In the genomic region with DNA sequence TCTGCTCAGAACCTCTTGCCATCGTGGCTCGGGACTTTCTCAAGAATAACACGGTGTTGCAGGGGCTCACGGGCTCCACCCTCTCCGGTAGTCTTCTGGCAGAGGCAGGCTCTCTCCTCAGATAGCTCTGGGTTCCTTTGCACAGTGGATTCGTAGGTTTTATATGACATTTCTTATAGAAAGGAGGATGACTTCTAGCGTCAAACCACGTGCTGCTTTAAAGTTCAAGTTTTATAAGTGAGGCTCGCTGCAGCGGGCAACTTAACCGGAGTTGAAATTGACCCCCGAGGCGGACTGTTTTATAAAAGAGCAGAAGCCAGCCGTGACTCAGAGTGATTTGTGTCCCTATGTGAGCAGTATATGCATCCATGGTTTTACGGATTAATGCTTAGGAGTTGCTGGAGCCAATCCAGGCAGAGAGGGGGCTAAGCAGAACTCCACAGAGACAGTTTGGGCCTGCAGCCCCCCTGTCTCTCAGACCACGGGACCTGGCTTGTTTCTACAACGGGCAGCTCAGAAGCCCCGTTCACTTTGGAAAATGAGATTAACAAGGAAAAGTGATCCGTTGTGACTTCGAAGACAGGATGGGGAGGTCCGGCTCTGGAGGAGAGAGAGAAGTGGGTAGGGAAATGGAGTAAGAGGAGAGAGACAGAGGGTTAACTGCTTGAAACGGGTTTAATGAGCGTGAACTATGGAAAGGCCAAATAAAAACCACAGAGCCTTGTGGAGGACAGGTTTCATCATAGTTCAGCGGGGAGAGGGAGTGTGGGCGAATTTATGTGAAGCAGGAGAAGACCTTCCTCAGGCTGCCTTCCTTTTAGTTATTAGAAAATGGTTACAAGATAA, we compare ENCODE assay signal across 9 mouse cellular contexts. TPM values are rescaled to one million over a fixed set of nuclear protein-coding genes. Genes with fewer than 3 reads are reported as not detected.
A peak's percentile ranks its signal among the peaks of the same experiment; 100 is the strongest.
DNase-seq lines count a peak whose midpoint lies in the region; ATAC-seq and TF ChIP-seq lines count a peak whose summit lies in the region.
"Had no signal": no experiment of that assay in that cellular context is flagged by ENCODE, and none has a peak within 500 bp of the region (broad histone marks: within the 10 kb centered on the region; RNA-seq: fewer than 3 reads in every experiment).

No protein-coding gene starts in this region.

- no peak for ATAC-seq in forebrain, embryonic 11.5 days (replicated peaks; ENCODE audit: low FRiP score)
- peak; percentile 44; the same call in 1 of the 2 replicates for ATAC-seq in kidney, embryonic 16.5 days (ENCODE audit: low FRiP score, low TSS enrichment)
- no peak for ATAC-seq in hindbrain, embryonic 15.5 days (ENCODE audit: low FRiP score, low read depth)

- WGBS in forebrain, embryonic 10.5 days = 68% methylated on average over 25 of the region's 25 CpGs
- WGBS in forebrain, embryonic 11.5 days = 71% methylated on average over 25 of the region's 25 CpGs
- WGBS in kidney, embryonic 16.5 days = 13% methylated on average over 25 of the region's 25 CpGs
- WGBS in hindbrain, embryonic 15.5 days = 58% methylated on average over 25 of the region's 25 CpGs

- peaks cover 42% of the 10 kb centered on the region for H3K4me1 ChIP-seq in forebrain, embryonic 10.5 days
- H3K4me1 ChIP-seq in forebrain, embryonic 11.5 days (replicated peaks; ENCODE audit: control insufficient read depth, insufficient read depth, low read length) = peaks cover 6% of the 10 kb centered on the region; the same call in 1 of the 2 replicates
- H3K4me1 ChIP-seq in kidney, embryonic 16.5 days (ENCODE audit: insufficient read depth, low read length) = peaks cover 31% of the 10 kb centered on the region
- H3K4me1 ChIP-seq in hindbrain, embryonic 15.5 days (replicated peaks) = peaks cover 36% of the 10 kb centered on the region

- no peak overlapping the region for H3K27ac ChIP-seq in forebrain, embryonic 10.5 days
- no peak overlapping the region for H3K27ac ChIP-seq in forebrain, embryonic 11.5 days (ENCODE audit: low read depth, low read length)
- H3K27ac ChIP-seq in kidney, embryonic 16.5 days (ENCODE audit: low read length) = peak overlapping the region; percentile 72
- H3K27ac ChIP-seq in hindbrain, embryonic 15.5 days (replicated peaks) = no peak overlapping the region

- DNase-seq in forebrain, embryonic 10.5 days (ENCODE audit: extremely low spot score, low spot score) = peak; percentile 14
- DNase-seq in forebrain, embryonic 11.5 days (ENCODE audit: low spot score) = no peak
- DNase-seq in kidney, adult 8-10 months = no peak
- DNase-seq in ovary, postnatal 14 days (ENCODE audit: low spot score) = no peak
- no peak for DNase-seq in frontal cortex, adult 2 months (ENCODE audit: extremely low spot score in 1 of 2, low spot score in 1 of 2)

- no peak overlapping the region for H3K4me3 ChIP-seq in forebrain, embryonic 10.5 days
- H3K4me3 ChIP-seq in forebrain, embryonic 11.5 days (ENCODE audit: low read depth, low read length) = no peak overlapping the region
- H3K4me3 ChIP-seq in kidney, embryonic 16.5 days (ENCODE audit: low read length) = peak overlapping the region; percentile 23; the same call in 1 of the 2 replicates
- H3K4me3 ChIP-seq in hindbrain, embryonic 15.5 days = no peak overlapping the region
- no peak overlapping the region for H3K4me3 ChIP-seq in myocyte

- H3K9me3 ChIP-seq in forebrain, embryonic 10.5 days = no peaks in the 10 kb centered on the region
- no peaks in the 10 kb centered on the region for H3K9me3 ChIP-seq in forebrain, embryonic 11.5 days (ENCODE audit: control insufficient read depth, low read length)
- no peaks in the 10 kb centered on the region for H3K9me3 ChIP-seq in kidney, embryonic 16.5 days (ENCODE audit: low read length)
- no peaks in the 10 kb centered on the region for H3K9me3 ChIP-seq in hindbrain, embryonic 15.5 days
- H3K9me3 ChIP-seq: megakaryocyte, embryonic 14.5 days had no signal

- peaks cover 53% of the 10 kb centered on the region for H3K27me3 ChIP-seq in forebrain, embryonic 10.5 days (ENCODE audit: poor library complexity, severe bottlenecking)
- peaks cover 3% of the 10 kb centered on the region; the same call in 1 of the 2 replicates for H3K27me3 ChIP-seq in forebrain, embryonic 11.5 days (ENCODE audit: control insufficient read depth, insufficient read depth, low read length)
- H3K27me3 ChIP-seq in kidney, embryonic 16.5 days (ENCODE audit: insufficient read depth, low read length) = peaks cover 5% of the 10 kb centered on the region; the same call in 1 of the 2 replicates
- no peaks in the 10 kb centered on the region for H3K27me3 ChIP-seq in hindbrain, embryonic 15.5 days
- H3K27me3 ChIP-seq in myocyte (ENCODE audit: control insufficient read depth, insufficient read depth, insufficient read length) = no peaks in the 10 kb centered on the region

- no peak overlapping the region for H3ac ChIP-seq in myocyte (ENCODE audit: control insufficient read depth, insufficient read length)

- H3K79me2 ChIP-seq in myocyte (ENCODE audit: control insufficient read depth, insufficient read depth) = peaks cover 7% of the 10 kb centered on the region

- no peak overlapping the region for H3K9ac ChIP-seq in forebrain, embryonic 11.5 days (ENCODE audit: low read length)
- peak overlapping the region; percentile 63 for H3K9ac ChIP-seq in kidney, embryonic 16.5 days (replicated peaks; ENCODE audit: low read length)
- no peak overlapping the region for H3K9ac ChIP-seq in hindbrain, embryonic 15.5 days

- no peak overlapping the region for H3K4me2 ChIP-seq in forebrain, embryonic 11.5 days (ENCODE audit: low read depth, low read length, severe bottlenecking)
- peak overlapping the region; percentile 47 for H3K4me2 ChIP-seq in kidney, embryonic 16.5 days (replicated peaks; ENCODE audit: low read depth, low read length)
- H3K4me2 ChIP-seq in hindbrain, embryonic 15.5 days = peak overlapping the region; percentile 47
- H3K4me2 ChIP-seq in myocyte (ENCODE audit: low read depth) = peak overlapping the region; percentile 85

- peak; percentile 12 for TF ChIP-seq POLR2A in myocyte (IDR thresholded peaks at IDR 0.05; ENCODE audit: insufficient read length, low read depth)

- H3K36me3 ChIP-seq in forebrain, embryonic 10.5 days (replicated peaks) = no peaks in the 10 kb centered on the region
- no peaks in the 10 kb centered on the region for H3K36me3 ChIP-seq in forebrain, embryonic 11.5 days (ENCODE audit: control insufficient read depth, insufficient read depth, low read length)
- H3K36me3 ChIP-seq in kidney, embryonic 16.5 days (ENCODE audit: insufficient read depth, low read length) = no peaks in the 10 kb centered on the region
- no peaks in the 10 kb centered on the region for H3K36me3 ChIP-seq in hindbrain, embryonic 15.5 days
- H3K36me3 ChIP-seq in myocyte (ENCODE audit: control insufficient read depth, insufficient read depth) = no peaks in the 10 kb centered on the region

TF ChIP-seq in myocyte, 11 proteins besides CTCF, POLR2A, EP300 and RAD21:
- TF ChIP-seq MAX (IDR thresholded peaks at IDR 0.05; ENCODE audit: low read depth) (no peak), USF1 (IDR thresholded peaks at IDR 0.05; ENCODE audit: low read depth) (peak; percentile 54), CEBPB (IDR thresholded peaks at IDR 0.05; ENCODE audit: insufficient read depth, poor library complexity, severe bottlenecking) (peak; percentile 77)

RNA-seq across cellular contexts. Expression of gene Igfbp5, which starts 4.0 kb away (rescaled TPM):
- 45.9 and 51.3 TPM in 2 replicates for polyA plus RNA-seq in forebrain, embryonic 10.5 days (2016; fragmentation: Nextera tagmentation; extraction: Ambion mirVana)
- polyA plus RNA-seq in forebrain, embryonic 11.5 days (2014; fragmentation: Nextera tagmentation; extraction: Ambion mirVana) = 35.7 and 37.4 TPM in 2 replicates
- polyA plus RNA-seq in kidney, embryonic 16.5 days (2015; fragmentation: Nextera tagmentation; extraction: Ambion mirVana) = 89.0 and 104 TPM in 2 replicates
- polyA plus RNA-seq in hindbrain, embryonic 15.5 days (2015; fragmentation: Nextera tagmentation; extraction: Ambion mirVana) = 48.5 and 56.5 TPM in 2 replicates
- 691 TPM for polyA plus RNA-seq in myocyte (2012; fragmentation: generic; extraction: Trizol)
- polyA plus RNA-seq in frontal cortex, adult 2 months (2012; rRNA removed) = 71.4 and 75.5 TPM in 2 replicates

RNA-seq across cellular contexts. Expression of gene Igfbp2, which starts 54.4 kb away (rescaled TPM):
- polyA plus RNA-seq in forebrain, embryonic 10.5 days (2016; fragmentation: Nextera tagmentation; extraction: Ambion mirVana) = 742 and 777 TPM in 2 replicates
- 708 and 809 TPM in 2 replicates for polyA plus RNA-seq in forebrain, embryonic 11.5 days (2014; fragmentation: Nextera tagmentation; extraction: Ambion mirVana)
- 144 and 152 TPM in 2 replicates for polyA plus RNA-seq in kidney, embryonic 16.5 days (2015; fragmentation: Nextera tagmentation; extraction: Ambion mirVana)
- polyA plus RNA-seq in hindbrain, embryonic 15.5 days (2015; fragmentation: Nextera tagmentation; extraction: Ambion mirVana) = 463 and 473 TPM in 2 replicates
- 83.7 TPM for polyA plus RNA-seq in myocyte (2012; fragmentation: generic; extraction: Trizol)
- polyA plus RNA-seq in frontal cortex, adult 2 months (2012; rRNA removed) = 122 and 133 TPM in 2 replicates
